Mouse (Mus musculus): ENCODE results near the gene Sf3b4. TPM values are rescaled to one million over a fixed set of nuclear protein-coding genes. Genes with fewer than 3 reads are reported as not detected.
"Not testable (repeated sequence)": the region's sequence is repeated elsewhere in the genome, so short reads cannot be mapped to it uniquely, and the experiment has no call there.

Sf3b4 gene
- polyA plus RNA-seq, 1 experiment, result 77.5 TPM

GRCm38 (mm10) chr3:96207819-96208218 is 35.7 kb downstream of the Sf3b4 start:
- H3K79me2 ChIP-seq (ENCODE audit: control insufficient read depth, insufficient read depth), result no peaks in the 10 kb centered on the region

DNA sequence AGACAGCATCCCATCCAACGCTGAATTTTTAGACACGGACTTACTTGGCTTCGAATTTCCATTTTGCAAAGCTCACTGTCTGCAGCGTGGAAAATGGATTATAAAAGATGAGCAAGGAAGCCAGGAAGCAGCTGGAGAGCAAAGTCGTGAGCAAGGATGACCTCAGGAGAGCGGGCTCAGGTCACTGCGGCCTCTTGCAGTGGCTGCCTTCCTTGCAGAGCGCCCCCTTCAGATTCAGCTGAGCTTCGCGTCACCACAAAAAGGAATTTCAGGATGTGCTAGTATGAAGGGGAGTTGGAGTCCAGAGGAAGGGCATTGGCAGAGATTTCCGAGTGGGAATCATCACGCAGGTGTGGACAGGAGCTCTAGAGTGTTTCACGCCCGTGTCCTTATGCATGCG is 37.1 kb downstream of the Sf3b4 start:
- no peak overlapping the region for H3ac ChIP-seq (ENCODE audit: control insufficient read depth, insufficient read length)
- no peak overlapping the region for H3K4me2 ChIP-seq (ENCODE audit: low read depth)
- TF ChIP-seq SRF (IDR thresholded peaks at IDR 0.05; ENCODE audit: control insufficient read depth, insufficient read length, low read depth), result no peak
- TF ChIP-seq E2F4 (IDR thresholded peaks at IDR 0.05; ENCODE audit: insufficient read depth), result no peak
- TF ChIP-seq USF1 (IDR thresholded peaks at IDR 0.05; ENCODE audit: low read depth), result no peak
- no peak overlapping the region for H3K4me3 ChIP-seq
- no peaks in the 10 kb centered on the region for H3K27me3 ChIP-seq (ENCODE audit: control insufficient read depth, insufficient read depth, insufficient read length)
- no peaks in the 10 kb centered on the region for H3K36me3 ChIP-seq (ENCODE audit: control insufficient read depth, insufficient read depth)
- no peaks in the 10 kb centered on the region for H3K79me2 ChIP-seq (ENCODE audit: control insufficient read depth, insufficient read depth)

More at GRCm38 (mm10) chr3:96207819-96208218, 35.7 kb downstream of the Sf3b4 start:
- Histone ChIP-seq H3K36me3 (ENCODE audit: control insufficient read depth, insufficient read depth) (no peaks in the 10 kb centered on the region), H3K4me2 (ENCODE audit: low read depth) (no peak overlapping the region), H3ac (ENCODE audit: control insufficient read depth, insufficient read length) (no peak overlapping the region), H3K4me3 (no peak overlapping the region), H3K27me3 (ENCODE audit: control insufficient read depth, insufficient read depth, insufficient read length) (no peaks in the 10 kb centered on the region)
- TF ChIP-seq USF1 (IDR thresholded peaks at IDR 0.05; ENCODE audit: low read depth), result no peak
- TF ChIP-seq E2F4 (IDR thresholded peaks at IDR 0.05; ENCODE audit: insufficient read depth), result no peak
- TF ChIP-seq CEBPB (IDR thresholded peaks at IDR 0.05; ENCODE audit: insufficient read depth, poor library complexity, severe bottlenecking), result no peak
- no peak for TF ChIP-seq POLR2A (IDR thresholded peaks at IDR 0.05; ENCODE audit: insufficient read length, low read depth)
- no peak for TF ChIP-seq MYOG (IDR thresholded peaks at IDR 0.05; ENCODE audit: control insufficient read depth in 1 of 3, insufficient read depth in 1 of 3, insufficient read length in 2 of 3, low read depth in 2 of 3)

DNA sequence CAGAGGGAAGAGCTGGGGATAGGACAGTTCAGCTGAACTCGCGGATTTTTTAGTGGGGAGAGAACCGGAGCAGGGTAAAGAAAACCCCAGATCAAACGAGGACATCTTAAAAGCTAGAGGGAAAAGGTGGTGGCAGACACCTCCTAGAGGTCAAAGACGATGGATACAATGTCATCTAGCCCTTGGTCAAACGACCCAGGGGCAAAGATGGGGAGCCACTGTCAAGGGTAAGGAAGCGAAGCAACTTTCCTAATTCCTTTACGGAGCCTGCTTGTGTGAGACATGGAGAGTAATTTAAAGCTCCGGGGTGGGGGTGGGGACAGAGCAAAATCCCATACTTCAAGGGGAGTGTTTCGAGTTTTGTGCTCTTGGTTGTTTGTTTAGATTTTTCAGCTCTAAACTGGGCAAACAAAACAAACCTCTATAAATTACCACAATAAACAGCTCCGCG is 47.1 kb downstream of the Sf3b4 start:
- H3K4me3 ChIP-seq, result peak overlapping the region; percentile 47
- TF ChIP-seq MYOG (IDR thresholded peaks at IDR 0.05; ENCODE audit: control insufficient read depth in 1 of 3, insufficient read depth in 1 of 3, insufficient read length in 2 of 3, low read depth in 2 of 3), result no peak
- no peak for TF ChIP-seq MAX (IDR thresholded peaks at IDR 0.05; ENCODE audit: low read depth)
- no peak for TF ChIP-seq TCF12 (IDR thresholded peaks at IDR 0.05; ENCODE audit: insufficient read depth, poor library complexity, severe bottlenecking)
- TF ChIP-seq SRF (IDR thresholded peaks at IDR 0.05; ENCODE audit: control insufficient read depth, insufficient read length, low read depth), result no peak
- TF ChIP-seq MYOD1 (IDR thresholded peaks at IDR 0.05; ENCODE audit: control insufficient read depth in 1 of 3, insufficient read length in 2 of 3, low read depth in 2 of 3), result no peak
- no peak for TF ChIP-seq USF1 (IDR thresholded peaks at IDR 0.05; ENCODE audit: low read depth)
- no peak for TF ChIP-seq POLR2A (IDR thresholded peaks at IDR 0.05; ENCODE audit: insufficient read length, low read depth)
- TF ChIP-seq TCF3 (IDR thresholded peaks at IDR 0.05; ENCODE audit: insufficient read length, low read depth), result no peak
- no peak for TF ChIP-seq POLR2AphosphoS2 (IDR thresholded peaks at IDR 0.05; ENCODE audit: insufficient read length, low read depth)
- H3ac ChIP-seq (ENCODE audit: control insufficient read depth, insufficient read length), result peak overlapping the region; percentile 59
- no peaks in the 10 kb centered on the region for H3K79me2 ChIP-seq (ENCODE audit: control insufficient read depth, insufficient read depth)
- no peaks in the 10 kb centered on the region for H3K36me3 ChIP-seq (ENCODE audit: control insufficient read depth, insufficient read depth)
- no peaks in the 10 kb centered on the region for H3K27me3 ChIP-seq (ENCODE audit: control insufficient read depth, insufficient read depth, insufficient read length)
- peak overlapping the region; percentile 96 for H3K4me2 ChIP-seq (ENCODE audit: low read depth)

DNA sequence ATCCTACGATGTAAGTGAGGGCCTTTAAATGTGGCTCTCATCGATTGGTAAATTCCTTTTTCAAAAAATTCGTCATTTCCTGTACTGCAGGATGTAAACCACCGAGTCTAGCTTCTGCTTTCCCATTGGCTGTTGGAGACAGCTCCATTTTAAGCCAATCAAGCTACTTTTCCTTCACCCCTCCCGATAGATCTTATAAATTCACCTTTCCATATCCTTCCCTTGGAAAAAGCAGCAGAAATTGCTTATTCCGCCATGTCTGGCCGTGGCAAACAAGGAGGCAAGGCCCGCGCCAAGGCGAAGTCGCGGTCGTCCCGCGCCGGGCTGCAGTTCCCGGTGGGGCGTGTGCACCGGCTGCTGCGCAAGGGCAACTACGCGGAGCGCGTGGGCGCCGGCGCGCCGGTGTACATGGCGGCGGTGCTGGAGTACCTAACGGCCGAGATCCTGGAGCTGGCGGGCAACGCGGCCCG is 47.6 kb downstream of the Sf3b4 start, which contains the start of the genes Bola1 and Hist2h2ab:
Gene Bola1 (minus strand): TSS at position 49 of the 470 bp plus-strand sequence.
Gene Hist2h2ab (plus strand): TSS at position 205 of the 470 bp plus-strand sequence.
- H3K4me2 ChIP-seq (ENCODE audit: low read depth), result peak within 1 kb of the TSS; percentile 96
- no peaks in the 10 kb centered on the region for H3K36me3 ChIP-seq (ENCODE audit: control insufficient read depth, insufficient read depth)
- peak within 1 kb of the TSS; percentile 47 for H3K4me3 ChIP-seq
- no peaks in the 10 kb centered on the region for H3K27me3 ChIP-seq (ENCODE audit: control insufficient read depth, insufficient read depth, insufficient read length)
- peak within 1 kb of the TSS; percentile 59 for H3ac ChIP-seq (ENCODE audit: control insufficient read depth, insufficient read length)
- H3K79me2 ChIP-seq (ENCODE audit: control insufficient read depth, insufficient read depth), result no peaks in the 10 kb centered on the region
- TF ChIP-seq POLR2AphosphoS2 (IDR thresholded peaks at IDR 0.05; ENCODE audit: insufficient read length, low read depth) (peak; percentile 98), TCF3 (IDR thresholded peaks at IDR 0.05; ENCODE audit: insufficient read length, low read depth) (no peak), USF1 (IDR thresholded peaks at IDR 0.05; ENCODE audit: low read depth) (no peak), E2F4 (IDR thresholded peaks at IDR 0.05; ENCODE audit: insufficient read depth) (no peak), MAX (IDR thresholded peaks at IDR 0.05; ENCODE audit: low read depth) (no peak), MYOD1 (IDR thresholded peaks at IDR 0.05; ENCODE audit: control insufficient read depth in 1 of 3, insufficient read length in 2 of 3, low read depth in 2 of 3) (peak in 1 of 3 experiments; percentile 27), POLR2A (IDR thresholded peaks at IDR 0.05; ENCODE audit: insufficient read length, low read depth) (peak; percentile 97), SRF (IDR thresholded peaks at IDR 0.05; ENCODE audit: control insufficient read depth, insufficient read length, low read depth) (no peak), MYOG (IDR thresholded peaks at IDR 0.05; ENCODE audit: control insufficient read depth in 1 of 3, insufficient read depth in 1 of 3, insufficient read length in 2 of 3, low read depth in 2 of 3) (peak in 1 of 3 experiments; percentile 23), REST (IDR thresholded peaks at IDR 0.05; ENCODE audit: insufficient read depth, insufficient read length) (no peak), TCF12 (IDR thresholded peaks at IDR 0.05; ENCODE audit: insufficient read depth, poor library complexity, severe bottlenecking) (no peak), CEBPB (IDR thresholded peaks at IDR 0.05; ENCODE audit: insufficient read depth, poor library complexity, severe bottlenecking) (no peak)

DNA sequence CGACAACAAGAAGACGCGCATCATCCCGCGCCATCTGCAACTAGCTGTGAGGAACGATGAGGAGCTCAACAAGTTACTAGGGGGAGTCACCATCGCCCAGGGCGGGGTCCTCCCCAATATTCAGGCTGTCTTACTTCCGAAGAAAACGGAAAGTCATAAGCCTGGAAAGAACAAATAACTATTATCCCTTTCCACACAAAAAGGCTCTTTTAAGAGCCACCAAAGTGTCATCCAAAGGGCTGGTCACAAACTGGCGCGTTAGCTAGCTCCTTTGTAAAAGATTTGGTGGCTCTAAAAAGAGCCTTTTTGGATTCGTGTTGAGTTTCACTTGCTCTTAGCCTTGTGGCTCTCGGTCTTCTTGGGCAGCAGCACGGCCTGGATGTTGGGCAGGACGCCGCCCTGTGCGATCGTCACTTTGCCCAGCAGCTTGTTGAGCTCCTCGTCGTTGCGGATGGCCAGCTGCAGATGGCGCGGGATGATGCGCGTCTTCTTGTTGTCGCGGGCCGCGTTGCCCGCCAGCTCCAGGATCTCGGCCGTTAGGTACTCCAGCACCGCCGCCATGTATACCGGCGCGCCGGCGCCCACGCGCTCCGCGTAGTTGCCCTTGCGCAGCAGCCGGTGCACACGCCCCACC is 48.1 kb downstream of the Sf3b4 start:
- not testable (repeated sequence) for H3K27me3 ChIP-seq (ENCODE audit: control insufficient read depth, insufficient read depth, insufficient read length); H3K36me3 ChIP-seq (ENCODE audit: control insufficient read depth, insufficient read depth); H3K79me2 ChIP-seq (ENCODE audit: control insufficient read depth, insufficient read depth)
- peak overlapping the region; percentile 96 for H3K4me2 ChIP-seq (ENCODE audit: low read depth)
- H3ac ChIP-seq (ENCODE audit: control insufficient read depth, insufficient read length), result peak overlapping the region; percentile 59
- H3K4me3 ChIP-seq, result peak overlapping the region; percentile 47
- peak; percentile 83 for TF ChIP-seq POLR2A (IDR thresholded peaks at IDR 0.05; ENCODE audit: insufficient read length, low read depth)
- TF ChIP-seq POLR2AphosphoS2 (IDR thresholded peaks at IDR 0.05; ENCODE audit: insufficient read length, low read depth), result peak; percentile 91

Data from myocyte (in vitro differentiated cells).